Mouse (Mus musculus) neural tube, embryonic 14.5 days (tissue): Measurements from ENCODE around the gene Serinc3. TPM values are rescaled to one million over a fixed set of nuclear protein-coding genes. Genes with fewer than 3 reads are reported as not detected.
"Not testable (repeated sequence)": the region's sequence is repeated elsewhere in the genome, so short reads cannot be mapped to it uniquely, and the experiment has no call there.

Source experiments
- ATAC-seq: fragments of 200-750 bp; cut with Nextera tagmentation; 2 replicates; pipeline ENCODE4 v1.8.0; 2017; ENCODE audit warnings: low read depth, mild to moderate bottlenecking, moderate TSS enrichment, moderate library complexity
- H3K27ac ChIP-seq: fragments of 300-500 bp; sonication (generic); 2 replicates; pipeline ENCODE4 v1.5.1; 2014; ENCODE audit warnings: low read depth, mild to moderate bottlenecking, control low read depth, low read length, moderate library complexity, mixed read lengths
- H3K27me3 ChIP-seq: fragments of 300-500 bp; sonication (generic); 2 replicates; pipeline ENCODE4 v1.6.1; 2014; ENCODE audit warnings: low read length; ENCODE audit not compliant: control insufficient read depth, insufficient read depth
- H3K36me3 ChIP-seq: fragments of 300-500 bp; sonication (generic); 2 replicates; pipeline ENCODE4 v1.6.1; 2014; ENCODE audit warnings: low read length, mixed read lengths; ENCODE audit not compliant: control insufficient read depth, insufficient read depth
- H3K4me1 ChIP-seq: fragments of 300-500 bp; sonication (generic); 2 replicates; pipeline ENCODE4 v1.6.1; 2014; ENCODE audit warnings: low read length; ENCODE audit not compliant: control insufficient read depth, insufficient read depth
- H3K4me2 ChIP-seq: fragments of 300-500 bp; sonication (generic); 2 replicates; pipeline ENCODE4 v1.6.1; 2014; ENCODE audit warnings: mild to moderate bottlenecking, low read depth, low read length, control low read depth
- H3K4me3 ChIP-seq: fragments of 300-500 bp; sonication (generic); 2 replicates; pipeline ENCODE4 v1.5.1; 2014; ENCODE audit warnings: low read depth, low read length, control low read depth, mixed read lengths
- H3K9ac ChIP-seq: fragments of 300-500 bp; sonication (generic); replicated peaks from 2 replicates; pipeline ENCODE4 v1.6.1; 2014; ENCODE audit warnings: low read depth, mild to moderate bottlenecking, control low read depth, low read length, mixed read lengths
- H3K9me3 ChIP-seq: fragments of 300-500 bp; sonication (generic); 2 replicates; pipeline ENCODE4 v1.6.1; 2016; ENCODE audit warnings: low read length; ENCODE audit not compliant: control insufficient read depth
- WGBS: fragments of 180-500 bp; shearing (Covaris S2); extraction: QIAGEN DNeasy Blood & Tissue Kit; methylation state at CpG from one replicate; pipeline ENCODE4 v1.1.7; 2014; 5-methylcytosine and 5-hydroxymethylcytosine counted together
- polyA plus RNA-seq: library from polyadenylated mRNA; unstranded; fragments of >200 nt; fragmentation: Nextera tagmentation; extraction: Ambion mirVana; gene quantifications from 2 replicates; pipeline ENCODE4 v1.2.1, GENCODE M21; 2014

The Serinc3 gene
- 39.0 and 44.3 TPM in 2 replicates for polyA plus RNA-seq

- WGBS = under 1% methylated on average over 70 of the region's 74 CpGs
- H3K9ac ChIP-seq = peak within 1 kb of the TSS; percentile 96
- no peaks in the 10 kb centered on the region; the same call in 1 of the 2 replicates for H3K9me3 ChIP-seq
- peaks cover 22% of the 10 kb centered on the region; the same call in 1 of the 2 replicates for H3K4me1 ChIP-seq
- H3K27me3 ChIP-seq = no peaks in the 10 kb centered on the region
- peak within 1 kb of the TSS; percentile 96 for H3K4me3 ChIP-seq
- peak; percentile 98 for ATAC-seq
- no peaks in the 10 kb centered on the region for H3K36me3 ChIP-seq
- peak within 1 kb of the TSS; percentile 61 for H3K4me2 ChIP-seq
- H3K27ac ChIP-seq = peak within 1 kb of the TSS; percentile 99
These were observed at the start of gene Serinc3 for GRCm38 (mm10) chr2:163644575-163645385. Gene Serinc3, minus strand, starts transcription at chr2:163645131.

- Histone ChIP-seq H3K27ac (peak overlapping the region; percentile 52; the same call in 1 of the 2 replicates), H3K27me3 (no peaks in the 10 kb centered on the region), H3K4me1 (peaks cover 10% of the 10 kb centered on the region; the same call in 1 of the 2 replicates), H3K4me3 (no peak overlapping the region), H3K4me2 (no peak overlapping the region; the same call in 1 of the 2 replicates), H3K9ac (no peak overlapping the region), H3K36me3 (no peaks in the 10 kb centered on the region), H3K9me3 (no peaks in the 10 kb centered on the region)
- ATAC-seq = no peak
- whole genome bisulfite sequencing = 20% methylated on average over 9 of the region's 9 CpGs
These were observed 48.9 kb upstream of the Serinc3 start for GRCm38 (mm10) chr2:163693716-163694314.

- Histone ChIP-seq H3K4me2 (no peak overlapping the region), H3K4me3 (no peak overlapping the region), H3K4me1 (peaks cover 10% of the 10 kb centered on the region; the same call in 1 of the 2 replicates), H3K27me3 (no peaks in the 10 kb centered on the region), H3K9ac (no peak overlapping the region), H3K9me3 (no peaks in the 10 kb centered on the region), H3K27ac (no peak overlapping the region), H3K36me3 (no peaks in the 10 kb centered on the region)
- no peak for ATAC-seq
- WGBS = 56% methylated on average over 3 of the region's 3 CpGs
These were observed 48.1 kb upstream of the Serinc3 start for GRCm38 (mm10) chr2:163692873-163693612.

- Histone ChIP-seq H3K27me3 (no peaks in the 10 kb centered on the region), H3K4me1 (peaks cover 10% of the 10 kb centered on the region; the same call in 1 of the 2 replicates)
- 88% methylated on average over 6 of the region's 6 CpGs for WGBS
These were observed 47.1 kb upstream of the Serinc3 start for GRCm38 (mm10) chr2:163691846-163692605.

GRCm38 (mm10) chr2:163690409-163691304 lies 45.7 kb upstream of the Serinc3 start:
- Histone ChIP-seq H3K27me3 (no peaks in the 10 kb centered on the region), H3K36me3 (no peaks in the 10 kb centered on the region), H3K4me3 (no peak overlapping the region), H3K4me2 (no peak overlapping the region), H3K4me1 (peaks cover 10% of the 10 kb centered on the region; the same call in 1 of the 2 replicates), H3K9me3 (no peaks in the 10 kb centered on the region), H3K27ac (peak overlapping the region; percentile 39), H3K9ac (no peak overlapping the region)
- 71% methylated on average over 8 of the region's 8 CpGs for WGBS
- ATAC-seq = no peak

More at GRCm38 (mm10) chr2:163691846-163692605, 47.1 kb upstream of the Serinc3 start:
- ATAC-seq = no peak
- H3K27ac ChIP-seq = no peak overlapping the region
- no peak overlapping the region for H3K4me3 ChIP-seq
- H3K9ac ChIP-seq = no peak overlapping the region
- no peaks in the 10 kb centered on the region for H3K36me3 ChIP-seq
- H3K4me2 ChIP-seq = no peak overlapping the region
- H3K9me3 ChIP-seq = no peaks in the 10 kb centered on the region

- Histone ChIP-seq H3K36me3 (no peaks in the 10 kb centered on the region), H3K4me1 (peaks cover 10% of the 10 kb centered on the region; the same call in 1 of the 2 replicates), H3K9me3 (no peaks in the 10 kb centered on the region), H3K9ac (no peak overlapping the region), H3K4me2 (no peak overlapping the region), H3K27ac (peak overlapping the region; percentile 44; the same call in 1 of the 2 replicates), H3K27me3 (no peaks in the 10 kb centered on the region), H3K4me3 (no peak overlapping the region)
- 74% methylated on average over 3 of the region's 3 CpGs for WGBS
- ATAC-seq = no peak
These were observed 44.8 kb upstream of the Serinc3 start for GRCm38 (mm10) chr2:163689771-163690170.

- not testable (repeated sequence) for H3K4me1 ChIP-seq, H3K4me3 ChIP-seq, H3K27ac ChIP-seq, H3K9ac ChIP-seq, H3K36me3 ChIP-seq, H3K4me2 ChIP-seq, ATAC-seq, H3K9me3 ChIP-seq, H3K27me3 ChIP-seq
- 96% methylated on average over 1 of the region's 1 CpGs for WGBS
These were observed 43.4 kb upstream of the Serinc3 start for GRCm38 (mm10) chr2:163688377-163688776.
